Mouse (Mus musculus): ENCODE data around the gene Cryzl1.

- TF ChIP-seq CTCF (IDR thresholded peaks at IDR 0.05 in 2 of 3, conservative IDR thresholded peaks at IDR 0.05 in 1 of 3; ENCODE audit: control insufficient read depth in 1 of 3, insufficient read depth in 1 of 3, low read depth in 2 of 3, low read length in 3 of 3, poor library complexity in 1 of 3, severe bottlenecking in 1 of 3): no peak
- TF ChIP-seq CHD1 (IDR thresholded peaks at IDR 0.05; ENCODE audit: low read depth, low read length): no peak
- no peak for TF ChIP-seq ZMIZ1 (IDR thresholded peaks at IDR 0.05; ENCODE audit: low read depth, low read length)
- TF ChIP-seq ZC3H11A (IDR thresholded peaks at IDR 0.05; ENCODE audit: low read depth, low read length): no peak
- TF ChIP-seq CHD2 (IDR thresholded peaks at IDR 0.05; ENCODE audit: low read length): no peak
- no peak for TF ChIP-seq USF2 (IDR thresholded peaks at IDR 0.05; ENCODE audit: borderline replicate concordance in 1 of 2, insufficient read depth in 1 of 2, low read depth in 1 of 2, low read length in 2 of 2)
Observed at GRCm38 (mm10) chr16:91659798-91660197, 69.0 kb downstream of the Cryzl1 start.

Measured in MEL (cell line).